Mouse (Mus musculus): ENCODE results near the gene Tcf20.

DNA sequence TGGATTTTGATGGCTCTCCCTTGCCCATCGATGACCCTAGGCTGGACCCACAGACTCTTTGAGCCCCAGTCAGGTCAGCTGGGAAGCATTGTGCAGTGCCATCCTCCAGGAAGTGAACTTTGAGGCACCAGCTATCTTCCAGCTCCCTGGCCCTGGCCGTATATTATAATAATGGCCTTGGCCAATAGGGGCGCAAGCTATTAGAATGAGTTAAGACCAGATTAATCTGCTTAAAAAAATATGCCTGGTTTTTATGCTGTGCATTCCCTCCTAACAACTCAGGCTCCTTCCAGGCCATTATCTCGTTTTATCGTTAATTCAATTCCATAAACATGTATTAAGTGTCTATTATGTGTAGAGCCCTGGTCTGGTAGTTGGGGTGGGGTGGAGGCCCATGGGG lies 56.2 kb downstream of the Tcf20 start:
- TF ChIP-seq POLR2A (IDR thresholded peaks at IDR 0.05; ENCODE audit: insufficient read depth, low read length) (no peak), CTCF (IDR thresholded peaks at IDR 0.05; ENCODE audit: low read depth, low read length) (no peak), EP300 (IDR thresholded peaks at IDR 0.05; ENCODE audit: insufficient read depth, low read depth, low read length) (no peak)

Data from ES-Bruce4 (cell line).